Mouse (Mus musculus) stomach, embryonic 14.5 days (tissue): ENCODE results near the gene Olfr541. TPM values are rescaled to one million over a fixed set of nuclear protein-coding genes. Genes with fewer than 3 reads are reported as not detected.

Source experiments
- polyA plus RNA-seq: library from polyadenylated mRNA; unstranded; fragments of >200 nt; fragmentation: Nextera tagmentation; extraction: Ambion mirVana; gene quantifications from 2 replicates; pipeline ENCODE4 v1.2.1, GENCODE M21; 2014

Olfr541 gene
- polyA plus RNA-seq, 1 experiment from 2014 or later = not detected

Other genes with a start within 250 kb of the Olfr541 start
- gene Olfr533, start 233.9 kb upstream of the Olfr541 start, polyA plus RNA-seq = not detected in 2 replicates
- gene Olfr535, start 213.1 kb upstream of the Olfr541 start, polyA plus RNA-seq = not detected in 2 replicates
- not detected in 2 replicates for gene Olfr536, start 189.9 kb upstream of the Olfr541 start, polyA plus RNA-seq
- not detected in 2 replicates for gene Olfr538, start 129.4 kb upstream of the Olfr541 start, polyA plus RNA-seq
- gene Olfr46, start 96.0 kb upstream of the Olfr541 start, polyA plus RNA-seq = not detected in 2 replicates
- not detected in 2 replicates for gene Olfr61, start 68.3 kb upstream of the Olfr541 start, polyA plus RNA-seq
- gene Olfr53, start 50.8 kb upstream of the Olfr541 start, polyA plus RNA-seq = not detected in 2 replicates
- gene Olfr539, start 37.3 kb upstream of the Olfr541 start, polyA plus RNA-seq = not detected in 2 replicates
- gene Olfr45, start 15.3 kb upstream of the Olfr541 start, polyA plus RNA-seq = not detected in 2 replicates
- not detected in 2 replicates for gene Cyp2e1, start 66.5 kb downstream of the Olfr541 start, polyA plus RNA-seq
- gene Syce1, start 90.6 kb downstream of the Olfr541 start, polyA plus RNA-seq = 0.27 and 0.74 TPM in 2 replicates
- gene Zfp941, start 124.9 kb downstream of the Olfr541 start, polyA plus RNA-seq = 2.7 and 3.0 TPM in 2 replicates
- gene Urah, start 137.8 kb downstream of the Olfr541 start, polyA plus RNA-seq = 14.2 and 18.7 TPM in 2 replicates
- not detected in 2 replicates for gene Scgb1c1, start 148.3 kb downstream of the Olfr541 start, polyA plus RNA-seq
- not detected in 2 replicates for gene Odf3, start 150.5 kb downstream of the Olfr541 start, polyA plus RNA-seq
- not detected in 2 replicates for gene Gm45785, start 159.1 kb downstream of the Olfr541 start, polyA plus RNA-seq
- gene Ric8a, start 159.7 kb downstream of the Olfr541 start, polyA plus RNA-seq = 65.7 and 72.8 TPM in 2 replicates
- 48.7 and 55.3 TPM in 2 replicates for gene Bet1l, start 160.3 kb downstream of the Olfr541 start, polyA plus RNA-seq
- 136 and 146 TPM in 2 replicates for gene Psmd13, start 184.7 kb downstream of the Olfr541 start, polyA plus RNA-seq
- 21.8 and 23.5 TPM in 2 replicates for gene Sirt3, start 185.0 kb downstream of the Olfr541 start, polyA plus RNA-seq
- gene Cox8b, start 203.2 kb downstream of the Olfr541 start, polyA plus RNA-seq = 0.87 TPM in 1 of 2 replicates, not detected in the other
- gene Nlrp6, start 223.6 kb downstream of the Olfr541 start, polyA plus RNA-seq = 1.2 and 2.2 TPM in 2 replicates
- gene Pgghg, start 244.1 kb downstream of the Olfr541 start, polyA plus RNA-seq = 28.7 and 31.0 TPM in 2 replicates